Mouse (Mus musculus) R1 (cell line): Measurements from ENCODE around the gene Oser1.

Experiments used
- DNase-seq: peaks from one replicate; pipeline ENCODE4 v3.0.0-alpha.2; 2018; ENCODE audit warnings: low read depth, low spot score

The Oser1 gene

DNA sequence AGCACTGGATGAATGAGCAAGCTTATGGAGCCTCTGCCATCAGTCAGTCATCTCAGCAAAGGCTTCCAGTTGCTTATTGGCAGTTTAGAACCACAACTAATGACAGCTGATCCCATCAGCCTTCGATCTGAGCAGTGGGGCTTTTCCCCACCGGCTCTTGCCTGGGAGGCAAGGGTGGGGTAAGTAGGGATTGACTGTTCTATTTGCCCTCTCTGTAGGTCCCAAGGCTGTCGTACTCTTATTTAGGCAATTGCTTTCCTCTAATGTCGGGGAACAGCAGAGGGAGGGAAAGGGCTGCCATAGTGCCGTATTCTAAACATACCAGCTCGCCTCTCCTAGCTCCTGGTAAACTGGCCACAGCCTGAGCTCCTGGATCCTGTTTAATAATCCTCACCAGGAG lies at the start of gene Oser1:
Oser1 (minus strand) TSS at position 101 of the 400 bp plus-strand sequence.
- no peak for DNase-seq

DNA sequence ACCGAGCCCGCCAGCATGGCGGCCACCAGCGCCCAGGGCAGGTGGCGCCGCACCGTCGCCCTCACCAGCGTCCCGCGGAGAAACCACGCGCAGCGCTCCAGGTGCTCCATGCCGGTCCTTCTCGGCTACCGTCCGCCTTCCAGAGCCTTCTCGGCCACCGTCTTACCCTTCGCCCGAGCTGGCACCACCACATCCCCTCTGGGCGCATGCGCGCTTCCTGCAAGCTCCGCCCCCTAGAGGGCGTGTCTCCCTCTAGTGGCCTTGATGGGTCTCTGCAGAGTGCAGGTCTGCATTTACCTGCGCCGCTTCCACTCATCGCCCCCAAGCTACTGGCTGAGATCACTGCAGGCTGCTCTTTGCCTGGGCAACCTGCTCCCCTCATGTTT lies 48.0 kb upstream of the Oser1 start, which contains the start of gene Fitm2:
Fitm2 (minus strand) TSS at position 164 of the 386 bp plus-strand sequence.
- peak; percentile 99 for DNase-seq

DNA sequence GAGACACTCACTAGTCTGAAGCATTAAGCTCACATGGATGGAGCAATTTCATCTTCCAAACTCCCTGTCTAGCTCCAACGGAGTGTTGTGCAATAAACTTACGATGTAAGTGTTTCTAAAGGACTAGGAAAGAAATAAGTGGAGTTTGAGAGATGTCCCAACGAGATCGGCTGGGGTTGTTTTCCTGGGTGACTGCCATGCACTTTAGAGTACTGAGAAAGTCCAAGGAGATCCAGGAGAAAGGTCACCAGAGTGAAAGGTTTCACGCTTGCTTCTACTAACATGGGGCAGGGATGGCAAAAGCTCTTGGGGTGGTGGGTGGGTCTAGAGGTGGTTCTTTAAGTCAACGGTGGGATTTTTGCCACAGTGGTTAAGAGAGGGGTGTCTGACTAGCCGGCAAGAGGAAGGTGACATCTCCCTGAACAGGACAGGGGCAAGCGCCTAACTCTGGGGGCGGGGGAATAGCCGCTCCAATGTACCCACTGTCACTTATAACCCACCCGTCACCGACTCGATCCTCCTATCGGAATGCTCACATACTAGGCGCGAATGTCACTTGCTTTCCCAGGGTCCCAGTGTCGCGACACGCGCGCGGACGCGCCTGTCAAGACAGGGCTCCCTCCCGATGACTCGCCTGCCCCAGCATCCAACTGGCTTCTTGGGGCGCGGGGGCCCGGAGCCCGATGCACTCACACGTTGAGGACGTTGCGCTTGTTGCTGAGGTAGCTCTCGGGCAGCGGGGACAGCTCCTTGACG lies 47.4 kb upstream of the Oser1 start:
- DNase-seq, result no peak

DNA sequence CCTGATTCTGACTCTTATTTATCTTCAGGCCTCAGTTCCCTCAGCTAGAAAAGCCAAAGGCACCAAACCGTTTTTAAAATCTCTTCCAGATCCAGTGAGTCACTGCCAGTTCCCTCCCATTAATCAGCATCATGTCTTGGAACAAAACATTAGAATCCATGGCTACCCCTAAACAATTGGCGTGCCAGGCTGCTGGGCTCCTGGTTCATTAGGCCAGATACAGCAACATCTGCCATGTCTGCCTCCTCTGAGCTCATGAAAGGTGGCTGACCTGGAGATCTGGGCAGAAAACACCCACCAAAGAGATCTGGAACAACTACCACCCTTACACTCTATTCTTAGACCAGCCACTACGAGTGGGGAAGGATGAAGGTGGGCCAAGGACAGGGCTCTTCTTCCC lies 46.6 kb upstream of the Oser1 start:
- DNase-seq, result no peak

DNA sequence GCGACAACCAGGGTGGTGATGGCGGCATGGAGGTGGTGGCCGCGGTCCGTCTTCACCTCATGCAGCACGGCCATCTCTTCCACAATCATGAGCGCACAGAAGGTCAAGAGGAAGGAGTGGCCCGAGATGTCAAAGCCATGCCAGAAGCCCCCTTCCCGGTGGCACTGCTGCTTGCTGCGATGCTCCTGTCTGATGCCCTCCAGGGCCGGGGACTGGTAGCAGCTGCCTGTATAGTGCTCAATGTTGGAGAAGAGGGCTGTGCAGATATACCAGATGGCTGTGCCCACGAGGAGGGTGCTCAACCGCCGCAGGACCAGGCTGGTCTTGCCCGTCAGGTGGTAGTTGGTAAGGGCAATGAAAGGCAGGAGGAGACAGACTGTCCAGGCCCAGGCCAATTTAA lies 45.2 kb upstream of the Oser1 start:
- DNase-seq, result no peak

DNA sequence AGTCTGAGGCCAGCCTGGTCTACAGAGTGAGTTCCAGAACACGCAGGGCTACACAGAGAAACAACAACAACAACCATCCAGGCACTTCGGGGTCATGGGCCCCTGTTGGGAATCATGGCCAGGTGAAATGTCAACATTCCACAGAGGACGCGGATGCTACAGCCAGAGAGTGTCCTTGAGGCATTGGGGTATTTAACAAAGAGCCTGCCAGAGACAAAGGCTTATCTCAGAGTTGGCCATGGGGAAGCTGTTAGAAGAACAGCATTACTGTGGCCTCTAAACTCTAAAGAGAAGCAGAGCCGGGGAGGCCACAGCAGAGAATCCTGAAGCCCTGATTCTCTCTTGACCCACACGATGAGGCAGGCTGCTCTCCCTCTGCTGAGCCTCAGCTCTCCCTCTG lies 44.4 kb upstream of the Oser1 start:
- peak; percentile 75 for DNase-seq

DNA sequence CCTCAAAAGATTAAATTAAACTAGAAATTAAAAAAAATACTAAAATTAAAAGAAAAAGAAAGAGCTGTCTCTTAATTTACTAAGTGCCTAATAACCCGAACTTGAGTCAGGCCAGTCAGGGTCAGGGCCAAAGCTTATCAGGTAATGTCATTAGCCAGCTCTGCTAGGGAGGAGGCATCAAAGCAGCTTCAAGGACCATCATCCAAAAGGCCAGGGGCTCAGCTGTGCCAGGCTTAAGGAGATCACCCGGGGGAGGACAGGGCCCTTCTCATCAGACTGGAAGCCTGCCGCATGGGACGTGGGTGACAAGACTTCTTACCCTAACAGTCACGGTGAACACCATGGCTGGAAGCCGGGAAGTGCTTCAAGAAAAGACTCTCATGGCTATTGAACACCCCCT lies 43.1 kb upstream of the Oser1 start:
- DNase-seq, result no peak

DNA sequence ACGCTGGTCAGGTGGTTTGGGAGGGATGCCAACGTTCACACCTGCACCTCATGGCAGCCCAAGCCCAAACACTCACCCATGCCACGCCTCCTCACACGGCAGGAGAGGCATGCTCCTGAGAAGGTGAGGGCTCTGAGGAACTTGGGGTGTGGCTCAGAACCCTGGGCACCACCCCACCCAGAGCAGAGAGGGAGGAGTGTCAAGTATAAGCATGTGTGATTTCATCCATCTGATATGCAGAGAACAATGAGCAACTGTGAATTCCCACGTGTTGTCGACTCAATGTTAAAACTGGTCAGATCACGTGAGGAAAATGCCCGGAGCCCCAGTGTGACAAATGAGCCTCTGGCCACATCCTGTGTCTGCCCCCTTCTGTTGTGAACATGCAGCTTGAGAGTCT lies 42.3 kb upstream of the Oser1 start:
- DNase-seq, result peak; percentile 69

DNA sequence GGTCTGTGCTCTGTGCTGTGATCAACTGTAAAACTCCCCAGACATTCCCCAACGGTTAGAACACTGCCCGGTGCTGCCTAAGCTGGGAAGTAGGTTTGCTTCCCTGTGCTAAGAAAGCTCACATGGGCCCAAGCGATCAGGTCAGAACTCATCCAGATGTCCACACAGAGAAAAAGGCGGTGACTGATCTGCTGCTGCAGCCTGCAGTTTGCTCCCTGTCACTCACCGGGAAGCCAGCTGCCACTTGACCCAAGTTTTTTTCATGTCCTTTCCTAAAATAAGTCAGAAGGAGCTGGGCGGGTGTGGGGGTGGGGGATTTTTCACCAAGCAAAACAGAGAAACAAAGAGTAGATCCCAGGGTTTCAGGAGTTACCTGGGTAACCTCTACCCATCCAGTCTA lies 40.1 kb upstream of the Oser1 start:
- peak; percentile 65 for DNase-seq

DNA sequence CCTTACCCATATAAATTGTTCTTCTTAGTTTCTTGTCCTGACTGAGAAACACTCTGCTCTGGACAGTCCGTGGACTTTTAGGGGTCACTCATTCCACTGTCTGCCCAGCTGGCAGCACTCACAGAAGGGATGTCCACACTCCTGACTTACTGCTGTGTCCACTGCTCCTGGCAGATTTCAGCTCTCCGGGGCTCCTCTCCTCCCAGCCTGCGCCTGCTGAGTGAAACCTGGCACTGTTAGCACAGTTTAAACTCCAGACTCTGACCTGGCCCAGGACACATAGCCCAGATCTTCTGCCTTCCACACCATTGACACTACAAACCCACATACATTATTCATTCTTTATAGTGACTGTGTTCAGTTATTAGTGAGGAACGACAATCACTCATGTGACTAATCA lies 39.5 kb upstream of the Oser1 start:
- peak; percentile 48 for DNase-seq

DNA sequence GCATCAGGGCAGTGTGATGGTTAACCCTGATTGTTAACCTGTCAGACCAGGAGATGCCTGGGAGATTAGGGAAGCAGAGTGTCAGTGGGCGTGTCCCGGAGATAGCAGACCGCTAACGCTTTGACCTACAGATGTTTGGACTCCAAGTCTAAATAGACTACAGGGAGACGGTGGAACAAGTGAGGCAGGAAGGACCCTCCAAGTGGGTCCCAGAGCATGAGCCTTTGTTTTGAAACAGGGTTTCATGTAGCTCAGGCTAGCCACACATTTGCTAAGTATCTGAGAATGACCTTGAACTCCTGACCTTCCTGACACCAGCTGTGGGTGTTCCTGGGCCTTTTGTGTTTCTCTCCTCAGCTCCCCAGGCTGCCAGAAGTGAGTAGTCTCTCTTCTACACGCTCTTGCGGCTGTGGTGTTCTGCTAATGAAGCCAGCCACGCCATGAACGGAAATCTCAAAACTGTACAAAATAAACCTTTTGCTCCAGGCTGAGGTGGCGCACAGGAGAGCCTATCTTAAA lies 38.8 kb upstream of the Oser1 start:
- peak; percentile 100 for DNase-seq

DNA sequence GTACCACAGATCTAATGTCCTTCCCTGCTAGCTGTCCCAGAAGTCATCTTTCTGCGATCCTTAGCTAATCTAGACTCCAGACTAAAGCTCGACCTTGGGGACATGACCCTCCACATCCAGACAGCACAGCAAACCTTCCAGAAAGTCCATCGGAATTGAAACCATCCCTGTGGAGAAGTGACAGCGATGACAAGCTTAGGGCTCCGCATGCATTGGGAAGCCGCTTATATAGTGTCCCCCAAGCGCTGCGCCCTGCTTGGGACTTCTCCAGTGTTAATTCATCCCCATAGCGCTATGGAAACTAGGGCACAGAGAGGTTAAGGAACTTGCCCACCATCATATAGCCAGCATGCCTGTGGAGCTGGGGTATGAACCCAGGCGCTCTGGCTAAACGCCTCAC lies 38.3 kb upstream of the Oser1 start:
- DNase-seq, result no peak

DNA sequence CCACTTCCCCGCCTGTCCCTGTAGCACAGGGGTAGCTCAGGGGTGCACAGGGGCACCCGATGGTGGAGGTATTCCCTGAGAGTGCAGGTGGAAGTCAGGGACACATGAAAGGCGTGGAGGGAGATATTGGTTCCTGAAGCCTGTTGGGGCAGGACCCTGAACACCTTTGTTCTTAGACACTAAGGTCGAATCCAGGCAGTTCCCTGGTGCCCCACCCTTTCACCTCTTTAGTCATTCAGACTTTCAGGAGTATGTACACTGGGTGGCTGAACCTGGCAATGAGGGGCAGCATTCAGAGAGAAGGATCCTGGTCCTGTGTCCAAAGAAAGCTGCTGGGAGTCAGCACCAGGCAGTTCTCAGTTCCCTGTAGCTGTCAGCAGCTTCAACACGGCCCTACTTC lies 37.9 kb upstream of the Oser1 start:
- peak; percentile 94 for DNase-seq

DNA sequence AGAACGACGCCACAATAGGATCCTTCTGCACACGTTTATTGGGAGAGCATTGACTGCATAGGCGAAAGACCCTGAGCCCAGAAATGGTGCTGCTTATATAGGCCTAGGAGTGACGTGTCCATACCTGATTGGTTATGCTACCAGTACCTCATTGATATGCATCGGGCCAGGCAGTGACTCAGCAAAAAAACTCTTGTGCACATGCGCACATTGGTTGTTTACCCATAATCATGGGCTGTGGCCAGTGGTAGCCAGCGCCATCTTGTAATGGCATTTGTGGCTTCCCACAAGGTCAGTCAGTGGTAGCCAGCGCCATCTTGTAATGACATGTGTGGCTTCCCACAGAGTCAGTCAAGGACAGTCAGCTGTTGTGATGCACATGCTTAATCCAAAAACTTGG lies 36.8 kb upstream of the Oser1 start:
- peak; percentile 77 for DNase-seq

DNA sequence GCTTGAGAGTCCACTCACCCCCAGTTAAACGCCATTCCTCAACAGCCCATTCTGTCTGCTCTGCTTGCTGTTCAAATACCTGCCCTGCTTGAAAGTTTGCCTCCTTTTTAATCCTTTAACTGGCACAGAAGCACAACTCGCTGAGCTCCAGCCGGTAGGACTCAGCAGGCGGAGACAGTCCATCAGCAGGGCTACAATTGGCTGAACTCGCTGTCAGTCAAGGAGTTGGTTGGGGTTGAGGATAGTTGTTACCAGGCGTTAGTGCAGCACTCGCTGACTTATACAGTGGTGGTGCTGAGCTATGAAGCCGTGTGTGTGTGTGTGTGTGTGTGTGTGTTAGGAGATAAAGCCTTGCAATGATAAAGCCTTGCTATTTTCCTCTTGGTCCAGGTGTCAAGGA lies 36.1 kb upstream of the Oser1 start:
- DNase-seq, result peak; percentile 72

DNA sequence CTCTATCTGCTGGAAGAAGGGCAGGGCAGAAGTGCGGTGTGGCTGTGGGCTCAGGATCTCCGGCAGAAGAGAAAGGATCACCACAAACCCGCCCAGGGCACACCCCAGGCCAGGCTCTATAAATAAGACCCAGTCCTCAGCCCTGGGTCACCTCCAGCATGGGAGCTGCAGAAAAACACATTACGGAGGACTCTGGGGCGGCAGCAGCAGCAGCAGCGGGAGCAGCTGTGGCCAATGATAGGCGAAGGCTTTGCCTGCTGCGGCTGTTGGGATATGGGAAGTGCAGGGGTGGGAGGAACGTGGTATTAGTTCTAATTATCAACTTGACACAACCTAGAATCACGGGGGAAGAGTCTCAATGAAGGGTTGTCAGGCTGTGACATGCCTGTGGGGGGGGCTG lies 34.9 kb upstream of the Oser1 start:
- DNase-seq, result peak; percentile 36

DNA sequence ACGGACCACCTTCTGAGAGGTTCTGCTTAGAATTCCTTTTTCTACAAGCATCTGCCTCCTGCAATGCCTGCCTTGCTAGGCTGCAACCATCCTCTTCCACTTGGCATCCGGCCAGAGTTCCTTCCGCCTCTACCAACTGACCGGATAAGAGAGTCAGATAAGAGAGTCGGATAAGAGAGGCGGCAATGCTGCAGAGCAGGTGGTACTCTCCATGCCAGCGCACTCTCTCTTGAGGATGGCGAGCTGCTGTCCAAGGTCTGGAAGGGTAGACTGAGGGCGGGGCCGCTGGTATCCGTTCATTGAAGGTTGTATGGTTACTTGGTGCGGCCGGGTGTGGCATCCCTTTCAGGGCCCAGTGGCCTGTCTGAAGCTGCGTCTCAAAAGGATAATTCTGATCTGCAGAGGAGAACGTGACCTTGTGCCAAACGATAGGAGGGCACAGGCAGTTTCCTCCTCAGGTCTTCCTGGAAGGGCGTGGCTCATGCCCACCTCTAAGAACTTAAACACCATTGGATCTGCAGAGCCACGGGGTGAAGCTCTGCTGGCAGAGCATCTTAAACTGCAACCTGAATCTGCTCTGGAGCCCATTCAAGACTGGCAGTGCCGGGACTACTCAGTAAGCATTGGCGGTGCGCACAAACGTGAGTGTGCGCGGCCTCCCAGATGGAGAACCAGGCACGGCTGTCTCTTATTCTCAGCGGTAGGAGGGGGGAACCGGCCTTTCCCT lies 34.2 kb upstream of the Oser1 start:
- DNase-seq, result peak; percentile 75

DNA sequence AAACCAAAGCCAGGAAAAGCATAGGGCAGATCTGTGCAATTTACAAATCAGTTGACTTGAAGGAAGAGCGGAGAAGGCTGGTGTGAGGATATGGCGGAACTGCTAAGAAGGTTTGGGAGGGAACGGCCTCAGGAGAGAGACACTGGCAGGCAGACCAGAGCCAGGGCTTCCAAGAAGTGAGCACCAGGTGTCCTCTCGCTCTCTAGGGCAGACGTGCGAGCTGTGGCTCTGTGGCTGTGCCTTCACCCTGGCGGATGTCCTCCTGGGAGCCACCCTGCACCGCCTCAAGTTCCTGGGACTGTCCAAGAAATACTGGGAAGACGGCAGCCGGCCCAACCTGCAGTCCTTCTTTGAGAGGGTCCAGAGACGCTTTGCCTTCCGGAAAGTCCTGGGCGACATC lies 28.9 kb upstream of the Oser1 start:
- DNase-seq, result no peak

DNA sequence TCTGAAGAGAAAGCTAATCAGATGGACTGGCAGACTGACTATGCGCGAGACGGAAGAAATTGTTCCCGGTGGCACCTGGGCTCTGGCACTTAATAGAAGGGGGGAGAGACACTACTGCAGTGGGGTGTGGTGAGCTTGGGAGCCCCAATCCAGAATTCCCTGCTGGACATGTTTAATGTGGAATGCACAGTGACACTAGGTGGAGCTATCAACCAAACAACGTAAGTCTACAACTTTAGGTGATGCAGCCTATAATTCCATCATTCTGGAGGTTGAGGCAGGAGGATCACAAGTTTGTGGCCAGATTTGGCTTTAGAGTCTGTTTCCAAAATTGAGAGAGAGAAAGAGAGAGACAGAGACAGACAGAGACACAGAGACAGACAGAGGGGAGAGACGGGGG lies 28.2 kb upstream of the Oser1 start:
- DNase-seq, result peak; percentile 54

DNA sequence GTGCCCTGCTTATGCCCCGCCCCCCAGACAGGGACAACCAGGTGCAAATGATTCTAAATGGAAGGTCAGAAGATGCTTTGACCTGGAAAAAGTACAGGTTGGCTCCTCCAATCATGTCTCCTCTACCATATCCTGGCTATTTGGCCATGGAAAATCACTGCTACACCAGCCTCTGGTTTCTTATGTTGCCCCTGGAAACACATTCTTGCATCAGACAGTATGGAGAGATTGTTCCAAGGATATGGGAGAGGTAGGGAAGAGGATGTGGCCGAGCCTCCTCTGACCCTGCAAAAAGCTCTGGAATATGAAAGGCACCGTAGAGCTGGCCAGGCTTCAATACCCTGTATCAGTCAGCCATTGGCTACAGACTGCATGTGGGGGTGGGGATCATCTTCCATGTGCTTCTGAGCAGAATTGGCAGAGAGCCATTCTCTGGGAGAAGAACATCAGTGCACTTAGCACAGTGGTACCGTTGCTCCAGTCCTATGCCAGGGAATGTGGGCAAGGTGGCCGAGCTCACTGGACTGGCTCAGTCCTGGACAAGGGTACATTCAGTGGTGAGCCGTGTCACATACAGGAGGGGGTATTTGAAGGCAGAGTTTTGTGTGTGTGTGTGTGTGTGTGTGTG lies 26.3 kb upstream of the Oser1 start:
- DNase-seq, result no peak

DNA sequence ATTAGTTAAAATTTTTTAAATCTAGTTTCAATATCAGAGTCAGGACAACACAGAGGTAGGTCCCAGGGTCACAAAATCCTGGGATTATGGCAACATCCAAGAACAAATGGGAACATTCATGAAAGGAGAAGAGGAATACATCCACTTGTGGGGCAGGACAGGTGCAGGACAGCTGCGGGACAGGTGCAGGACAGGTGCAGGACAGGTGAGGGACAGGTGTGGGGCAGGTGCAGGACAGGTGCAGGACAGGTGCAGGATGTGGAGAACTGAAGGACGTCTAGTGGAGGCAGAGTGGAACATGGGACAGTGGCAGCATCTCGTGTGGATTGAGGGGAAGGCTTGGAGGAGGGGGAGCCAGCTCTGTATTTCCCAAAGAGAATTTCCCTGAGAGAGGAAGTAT lies 24.8 kb upstream of the Oser1 start:
- DNase-seq, result no peak

DNA sequence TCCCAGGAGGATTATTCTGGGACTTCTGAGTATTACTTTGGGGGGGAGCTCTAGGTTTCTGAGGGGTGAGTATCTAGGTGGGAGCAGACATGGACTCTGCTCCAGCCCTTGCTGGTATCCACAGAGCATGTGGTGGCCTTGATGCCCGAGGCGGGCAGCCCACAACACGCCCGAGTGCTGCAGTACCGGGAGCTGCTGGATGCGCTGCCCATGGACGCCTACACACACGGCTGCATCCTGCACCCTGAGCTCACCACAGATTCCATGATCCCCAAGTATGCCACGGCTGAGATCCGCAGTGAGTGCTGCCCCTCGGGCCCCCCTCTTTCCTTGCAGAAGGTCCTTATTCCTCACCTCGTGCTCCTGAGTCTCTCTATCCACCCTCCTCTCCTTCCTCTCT lies 22.9 kb upstream of the Oser1 start:
- DNase-seq, result no peak

DNA sequence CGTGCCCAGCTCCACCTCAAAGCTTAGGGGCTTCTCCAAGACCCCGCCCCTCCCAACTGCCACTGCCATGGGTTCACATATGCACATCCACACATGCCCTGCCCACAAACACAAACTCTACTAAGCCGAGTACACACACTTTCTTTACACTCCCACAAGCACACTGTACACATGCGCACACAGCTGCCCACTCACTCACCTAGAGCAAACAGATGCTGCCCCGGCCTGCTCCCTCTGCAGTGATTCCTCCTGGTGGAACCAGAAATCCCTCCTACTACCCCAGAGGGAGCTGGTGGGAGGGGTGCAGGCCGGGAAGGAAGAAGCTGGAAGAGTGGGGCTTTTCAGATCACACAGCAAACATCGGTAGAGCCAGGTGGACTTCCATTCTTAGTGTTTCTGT lies 19.5 kb upstream of the Oser1 start:
- no peak for DNase-seq
